Mouse (Mus musculus) stomach, embryonic 15.5 days (tissue): Measurements from ENCODE around the gene Cnih3. TPM values are rescaled to one million over a fixed set of nuclear protein-coding genes. Genes with fewer than 3 reads are reported as not detected.

Source experiments
- polyA plus RNA-seq: library from polyadenylated mRNA; unstranded; fragments of >200 nt; fragmentation: Nextera tagmentation; extraction: Ambion mirVana; gene quantifications from 2 replicates; pipeline ENCODE4 v1.2.1, GENCODE M21; 2015

Cnih3 gene
- polyA plus RNA-seq, 1 experiment from 2014 or later, result 0.35 TPM

Other genes starting within 250 kb of the Cnih3 start
- gene Nvl, start 208.4 kb upstream of the Cnih3 start, polyA plus RNA-seq, result 26.4 and 27.9 TPM in 2 replicates
- 120 and 125 TPM in 2 replicates for gene Cnih4, start 207.9 kb upstream of the Cnih3 start, polyA plus RNA-seq
- gene Wdr26, start 140.6 kb upstream of the Cnih3 start, polyA plus RNA-seq, result 32.6 and 33.3 TPM in 2 replicates
- not detected in 2 replicates for gene Ccdc121, start 158.8 kb downstream of the Cnih3 start, polyA plus RNA-seq
- 1.4 and 1.5 TPM in 2 replicates for gene Dnah14, start 223.9 kb downstream of the Cnih3 start, polyA plus RNA-seq